Mouse (Mus musculus) lung, postnatal 0 days (tissue): Measurements from ENCODE around the gene Fam206a.

Source experiments
- CTCF ChIP-seq: IDR thresholded peaks from 2 replicates; pipeline ENCODE4 v1.5.1; 2016; ENCODE audit warnings: antibody characterized with exemption, mild to moderate bottlenecking
- EP300 ChIP-seq: IDR thresholded peaks from 2 replicates; pipeline ENCODE4 v1.6.1; 2016; ENCODE audit warnings: antibody characterized with exemption, mild to moderate bottlenecking, control low read depth

DNA sequence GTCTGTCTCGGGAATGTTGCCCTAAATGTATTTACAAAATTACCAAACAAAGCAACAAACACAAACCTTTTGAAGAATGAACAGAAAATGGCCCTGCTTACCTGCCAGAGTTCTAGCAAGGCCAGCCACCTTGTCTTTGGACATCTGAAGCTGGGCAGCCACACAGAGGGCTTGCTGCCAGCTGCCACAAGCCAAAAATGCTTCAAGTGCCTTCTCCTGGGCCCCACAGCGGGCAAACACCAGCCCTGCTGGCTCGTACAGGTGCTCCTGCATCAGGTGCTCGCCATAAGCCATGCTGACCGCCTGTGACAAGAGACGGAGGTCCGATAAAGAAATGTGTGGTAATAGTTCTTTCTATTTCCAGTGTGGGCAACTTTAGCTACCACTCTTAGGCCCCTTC, 33.2 kb upstream of the Fam206a start:
- TF ChIP-seq EP300 (no peak), CTCF (no peak)
